Mouse (Mus musculus) monocyte, adult 5-6 weeks (primary cell): ENCODE measurements at regions not wholly inside any gene's neighbourhood (a gene's known extent, or its start where the extent isn't known, plus 50 kb on each side); places are given as distances from the start of the nearest gene placed in this dataset.

Source experiments
- ATAC-seq: fragments of 153-309, 156-312 bp; replicated peaks from 2 replicates; pipeline ENCODE4 v1.8.0; 2017; ENCODE audit warnings: mild to moderate bottlenecking; ENCODE audit not compliant: low TSS enrichment, insufficient number of reproducible peaks, severe bottlenecking, poor library complexity, low FRiP score

- ATAC-seq = no peak
These were observed 558.4 kb upstream of the Nrp1 start for GRCm38 (mm10) chr8:127799849-127800471.

- ATAC-seq = no peak
These were observed 556.3 kb upstream of the Nrp1 start for GRCm38 (mm10) chr8:127802136-127802535.

- ATAC-seq = no peak
These were observed 555.6 kb upstream of the Nrp1 start for GRCm38 (mm10) chr8:127802661-127803333.

GRCm38 (mm10) chr8:127809203-127810155 lies 548.9 kb upstream of the Nrp1 start:
- no peak for ATAC-seq

- no peak for ATAC-seq
These were observed 547.1 kb upstream of the Nrp1 start for GRCm38 (mm10) chr8:127811338-127811737.

- peak; percentile 93 for ATAC-seq
These were observed 543.5 kb upstream of the Nrp1 start for GRCm38 (mm10) chr8:127814785-127815523.

- ATAC-seq = no peak
These were observed 537.6 kb upstream of the Nrp1 start for GRCm38 (mm10) chr8:127820741-127821170.

- no peak for ATAC-seq
These were observed 536.8 kb upstream of the Nrp1 start for GRCm38 (mm10) chr8:127821646-127822045.

GRCm38 (mm10) chr8:127825041-127825440 lies 533.4 kb upstream of the Nrp1 start:
- ATAC-seq = no peak

GRCm38 (mm10) chr8:127827826-127828225 lies 530.6 kb upstream of the Nrp1 start:
- no peak for ATAC-seq

- 0 out of 2 replicates have a peak, but pooled peaks have one; percentile 31 for ATAC-seq
These were observed 528.7 kb upstream of the Nrp1 start for GRCm38 (mm10) chr8:127829659-127830058.

- ATAC-seq = no peak
These were observed 524.4 kb upstream of the Nrp1 start for GRCm38 (mm10) chr8:127834006-127834405.

- no peak for ATAC-seq
These were observed 521.8 kb upstream of the Nrp1 start for GRCm38 (mm10) chr8:127836410-127837206.

- ATAC-seq = no peak
These were observed 520.1 kb upstream of the Nrp1 start for GRCm38 (mm10) chr8:127838311-127838710.

GRCm38 (mm10) chr8:127847332-127848018 lies 510.9 kb upstream of the Nrp1 start:
- ATAC-seq = no peak

GRCm38 (mm10) chr8:127849926-127850325 lies 508.5 kb upstream of the Nrp1 start:
- ATAC-seq = no peak

GRCm38 (mm10) chr8:127855653-127856300 lies 502.6 kb upstream of the Nrp1 start:
- ATAC-seq = no peak
